ENCODE assay signal across 9 mouse cellular contexts in the genomic region with DNA sequence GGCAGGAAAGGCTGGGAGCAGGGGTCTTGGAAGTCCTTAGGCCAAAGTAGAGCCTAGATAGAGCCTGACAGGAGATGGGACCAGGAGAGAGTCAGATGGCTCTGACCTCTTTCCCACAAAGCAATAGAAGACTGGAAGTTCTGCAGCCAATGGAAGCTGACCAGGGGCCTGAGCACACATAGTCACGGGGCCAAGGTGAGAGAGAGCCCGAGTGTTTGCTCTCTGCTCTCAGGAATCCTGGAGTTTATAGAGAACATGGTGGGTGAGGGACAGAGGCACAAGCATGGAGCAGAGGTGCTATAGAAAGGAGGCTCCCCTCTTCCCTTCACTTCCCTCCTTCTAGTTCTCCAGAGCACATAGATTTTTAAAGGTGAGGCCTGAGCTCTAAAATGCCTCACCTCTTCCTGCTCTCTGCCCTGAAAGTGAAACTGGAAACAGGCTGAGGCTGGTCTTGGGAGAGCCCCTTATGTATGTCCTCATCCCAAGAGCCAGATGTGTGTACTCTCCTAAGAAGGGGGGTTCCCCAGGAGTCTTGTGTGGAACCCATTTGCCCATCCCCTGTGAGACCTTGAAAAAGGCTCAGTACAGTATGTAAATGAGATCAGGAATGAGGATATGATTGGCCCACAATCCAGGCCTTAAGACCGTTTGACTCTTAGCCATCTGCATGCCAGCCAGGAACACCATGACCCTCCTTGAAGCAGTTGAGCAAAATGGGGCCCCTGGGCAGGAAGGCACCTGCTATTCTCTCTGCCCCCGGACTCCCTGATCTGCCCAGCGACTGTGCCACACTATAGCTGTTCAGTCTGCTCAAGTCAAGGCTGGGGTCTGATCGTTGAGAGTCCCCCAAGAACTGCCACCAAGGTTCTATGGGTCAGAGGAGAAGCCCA. TPM values are rescaled to one million over a fixed set of nuclear protein-coding genes. Genes with fewer than 3 reads are reported as not detected.
A peak's percentile ranks its signal among the peaks of the same experiment; 100 is the strongest.
DNase-seq lines count a peak whose midpoint lies in the region; ATAC-seq and TF ChIP-seq lines count a peak whose summit lies in the region.
"Had no signal": no experiment of that assay in that cellular context is flagged by ENCODE, and none has a peak within 500 bp of the region (broad histone marks: within the 10 kb centered on the region; RNA-seq: fewer than 3 reads in every experiment).

No protein-coding gene starts in this region.

- H3K4me1 ChIP-seq in heart, embryonic 16.5 days (ENCODE audit: control insufficient read depth, insufficient read depth, low read length) = peaks cover 43% of the 10 kb centered on the region
- H3K4me1 ChIP-seq in forebrain, postnatal 0 days (ENCODE audit: insufficient read depth) = peaks cover 19% of the 10 kb centered on the region

- peak overlapping the region; percentile 36; the same call in 1 of the 2 replicates for H3K9ac ChIP-seq in heart, embryonic 16.5 days (ENCODE audit: low read length)
- H3K9ac ChIP-seq in forebrain, postnatal 0 days = 0 out of 2 replicates have a peak overlapping the region, but pooled peaks have one; percentile 18

- TF ChIP-seq CTCF in forebrain, postnatal 0 days (IDR thresholded peaks at IDR 0.05; ENCODE audit: low read depth) = no peak

- no peak for ATAC-seq in heart, embryonic 16.5 days (replicated peaks; ENCODE audit: extremely low read depth, insufficient read depth, low FRiP score)
- ATAC-seq in CD4-positive, CD25-positive, alpha-beta regulatory T cell, adult 4 months = peak; percentile 79
- ATAC-seq in forebrain, postnatal 0 days = no peak
- ATAC-seq: Patski had no signal

- H3K36me3 ChIP-seq in heart, embryonic 16.5 days (ENCODE audit: control insufficient read depth, insufficient read depth) = no peaks in the 10 kb centered on the region
- H3K36me3 ChIP-seq in forebrain, postnatal 0 days (ENCODE audit: insufficient read depth) = no peaks in the 10 kb centered on the region

- intact Hi-C loops in heart, postnatal 14 days (cut with DNase I) = no loop called here
- intact Hi-C loops in left cerebral cortex, postnatal 14 days (cut with DNase I) = no loop called here

- H3K9me3 ChIP-seq in heart, embryonic 16.5 days (replicated peaks; ENCODE audit: control insufficient read depth, low read length) = no peaks in the 10 kb centered on the region; the same call in 1 of the 2 replicates
- no peaks in the 10 kb centered on the region for H3K9me3 ChIP-seq in forebrain, postnatal 0 days (ENCODE audit: low read length)

- H3K4me3 ChIP-seq in heart, embryonic 16.5 days (ENCODE audit: low read length) = no peak overlapping the region
- no peak overlapping the region for H3K4me3 ChIP-seq in forebrain, postnatal 0 days (ENCODE audit: low read depth, low read length)

- H3K4me2 ChIP-seq in heart, embryonic 16.5 days (ENCODE audit: low read depth, low read length) = no peak overlapping the region
- H3K4me2 ChIP-seq in forebrain, postnatal 0 days (ENCODE audit: low read depth) = no peak overlapping the region

- 69% methylated on average over 6 of the region's 6 CpGs for WGBS in heart, embryonic 16.5 days
- WGBS in forebrain, postnatal 0 days = 69% methylated on average over 6 of the region's 6 CpGs

- H3K27ac ChIP-seq in heart, embryonic 16.5 days (ENCODE audit: low read length) = peak overlapping the region; percentile 40
- peak overlapping the region; percentile 82 for H3K27ac ChIP-seq in forebrain, postnatal 0 days (ENCODE audit: low read depth, low read length)

- no peaks in the 10 kb centered on the region for H3K27me3 ChIP-seq in heart, embryonic 16.5 days (ENCODE audit: control insufficient read depth, insufficient read depth, low read length)
- no peaks in the 10 kb centered on the region for H3K27me3 ChIP-seq in forebrain, postnatal 0 days (ENCODE audit: insufficient read depth, low read length)
- H3K27me3 ChIP-seq: Patski had no signal

- no peak for DNase-seq in heart, postnatal 14 days
- DNase-seq in forebrain, postnatal 0 days = no peak
- peak; percentile 21 to 51 for DNase-seq in lung, postnatal 4 days
- no peak for DNase-seq in left cerebral cortex, postnatal 14 days (ENCODE audit: low spot score in 2 of 2)
- DNase-seq in left cerebral cortex, adult 8-10 months (ENCODE audit: low spot score in 2 of 2) = no peak
- no peak for DNase-seq in retina, postnatal 1 day

RNA-seq across cellular contexts. Expression of gene Irf2bpl, which starts 25.4 kb away (rescaled TPM):
- 25.4 and 32.4 TPM in 2 replicates for polyA plus RNA-seq in heart, embryonic 16.5 days (2015; fragmentation: Nextera tagmentation; extraction: Ambion mirVana)
- total RNA-seq in heart, postnatal 14 days (2021) = 10 to 100 TPM; 44.7 to 51.8 TPM
- polyA plus RNA-seq in CD4-positive, CD25-positive, alpha-beta regulatory T cell, adult 4 months (2017; shearing (Covaris generic)) = 10 to 100 TPM in 1 of 2 experiments, 1 to 10 TPM in 1; 7.6 to 18.8 TPM
- total RNA-seq in forebrain, postnatal 0 days (2014; rRNA removed) = 134 and 161 TPM in 2 replicates
- polyA plus RNA-seq in forebrain, postnatal 0 days (2015; fragmentation: Nextera tagmentation; extraction: Ambion mirVana) = 86.3 and 95.7 TPM in 2 replicates
- total RNA-seq in left cerebral cortex, postnatal 14 days (2021) = 10 to 100 TPM; 74.0 to 78.2 TPM
- total RNA-seq in left cerebral cortex, adult 8-10 months (2022) = 10 to 100 TPM; 60.7 to 74.9 (median 68.5) TPM

Comparison
In these comparisons a context has a peak if more than half of its experiments do, and no peak if none do; other contexts are left out.
1. DNase-seq: peak in lung, postnatal 4 days (2 of 2); none in heart, postnatal 14 days (0 of 2), forebrain, postnatal 0 days (single experiment), left cerebral cortex, postnatal 14 days (0 of 2), left cerebral cortex, adult 8-10 months (0 of 2) and retina, postnatal 1 day (single experiment).